Mouse (Mus musculus) kidney, postnatal 0 days (tissue): Measurements from ENCODE around the gene Aldh2. TPM values are rescaled to one million over a fixed set of nuclear protein-coding genes. Genes with fewer than 3 reads are reported as not detected.

ENCODE experiments used
- ATAC-seq: fragments of 200-750 bp; cut with Nextera tagmentation; replicated peaks from 2 replicates; pipeline ENCODE4 v1.8.0; 2017; ENCODE audit warnings: low read depth, moderate number of reproducible peaks, moderate TSS enrichment, moderate library complexity; ENCODE audit not compliant: low FRiP score
- DNase-seq: peaks from one replicate; pipeline ENCODE4 v3.0.0-alpha.2; 2016; ENCODE audit warnings: low spot score
- H3K27ac ChIP-seq: fragments of 300-500 bp; sonication (generic); 2 replicates; pipeline ENCODE4 v1.5.1; 2014; ENCODE audit warnings: mild to moderate bottlenecking
- H3K27me3 ChIP-seq: fragments of 300-500 bp; sonication (generic); 2 replicates; pipeline ENCODE4 v1.6.1; 2014; ENCODE audit warnings: low read length, mixed read lengths; ENCODE audit not compliant: insufficient read depth
- H3K36me3 ChIP-seq: fragments of 300-500 bp; sonication (generic); 2 replicates; pipeline ENCODE4 v1.6.1; 2014; ENCODE audit warnings: low read length, mixed read lengths; ENCODE audit not compliant: insufficient read depth
- H3K4me1 ChIP-seq: fragments of 300-500 bp; sonication (generic); replicated peaks from 2 replicates; pipeline ENCODE4 v1.6.1; 2014; ENCODE audit warnings: antibody characterized with exemption, low read length, mixed read lengths; ENCODE audit not compliant: insufficient read depth
- H3K4me2 ChIP-seq: fragments of 300-500 bp; sonication (generic); 2 replicates; pipeline ENCODE4 v1.6.1; 2014; ENCODE audit warnings: mild to moderate bottlenecking, low read length, moderate library complexity, mixed read lengths
- H3K4me3 ChIP-seq: fragments of 300-500 bp; sonication (generic); replicated peaks from 2 replicates; pipeline ENCODE4 v1.5.1; 2014; ENCODE audit warnings: low read depth, low read length
- H3K9ac ChIP-seq: fragments of 300-500 bp; sonication (generic); 2 replicates; pipeline ENCODE4 v1.6.1; 2014; ENCODE audit warnings: low read depth, low read length
- H3K9me3 ChIP-seq: fragments of 300-500 bp; sonication (generic); replicated peaks from 2 replicates; pipeline ENCODE4 v1.6.1; 2016; ENCODE audit warnings: low read length, inconsistent platforms, mixed read lengths
- CTCF ChIP-seq: IDR thresholded peaks from 2 replicates; pipeline ENCODE4 v1.5.1; 2016; ENCODE audit warnings: antibody characterized with exemption, low read depth, mild to moderate bottlenecking, moderate library complexity
- WGBS: fragments of 180-500 bp; shearing (Covaris S2); extraction: QIAGEN DNeasy Blood & Tissue Kit; methylation state at CpG from one replicate; pipeline ENCODE4 v1.1.7; 2014; 5-methylcytosine and 5-hydroxymethylcytosine counted together
- polyA plus RNA-seq: library from polyadenylated mRNA; unstranded; fragments of >200 nt; fragmentation: Nextera tagmentation; extraction: Ambion mirVana; gene quantifications from 2 replicates; pipeline ENCODE4 v1.2.1, GENCODE M21; 2015

Gene Aldh2
- polyA plus RNA-seq, 1 experiment from 2014 or later, result 203 TPM

GRCm38 (mm10) chr5:121518983-121519382 is 74.6 kb downstream of the Aldh2 start:
- DNase-seq, result no peak
- Histone ChIP-seq H3K27me3 (no peaks in the 10 kb centered on the region), H3K4me1 (no peaks in the 10 kb centered on the region), H3K4me3 (no peak overlapping the region), H3K9ac (no peak overlapping the region), H3K4me2 (no peak overlapping the region), H3K9me3 (no peaks in the 10 kb centered on the region), H3K27ac (no peak overlapping the region), H3K36me3 (peaks cover 17% of the 10 kb centered on the region)
- WGBS, result 89% methylated on average over 9 of the region's 9 CpGs
- no peak for TF ChIP-seq CTCF
- no peak for ATAC-seq

Other genes with a start within 250 kb of the Aldh2 start
- 47.3 and 54.6 TPM in 2 replicates for gene Trafd1, start 208.2 kb downstream of the Aldh2 start, polyA plus RNA-seq
- 24.4 and 29.6 TPM in 2 replicates for gene Naa25, start 195.9 kb downstream of the Aldh2 start, polyA plus RNA-seq
- gene Tmem116, start 141.9 kb downstream of the Aldh2 start, polyA plus RNA-seq, result 32.7 and 36.8 TPM in 2 replicates
- gene Erp29, start 141.3 kb downstream of the Aldh2 start, polyA plus RNA-seq, result 190 and 195 TPM in 2 replicates
- gene Adam1b, start 90.4 kb downstream of the Aldh2 start, polyA plus RNA-seq, result 0.12 and 0.28 TPM in 2 replicates
- gene Adam1a, start 48.3 kb downstream of the Aldh2 start, polyA plus RNA-seq, result 0.72 and 1.0 TPM in 2 replicates
- gene Gm42878, start 48.3 kb downstream of the Aldh2 start, polyA plus RNA-seq, result 0.32 TPM in 1 of 2 replicates, not detected in the other
- 35.5 and 40.2 TPM in 2 replicates for gene Mapkapk5, start 47.9 kb downstream of the Aldh2 start, polyA plus RNA-seq
- 3.8 and 5.0 TPM in 2 replicates for gene Acad12, start 25.1 kb upstream of the Aldh2 start, polyA plus RNA-seq
- 7.6 and 8.2 TPM in 2 replicates for gene Acad10, start 66.7 kb upstream of the Aldh2 start, polyA plus RNA-seq
- gene Brap, start 66.7 kb upstream of the Aldh2 start, polyA plus RNA-seq, result 37.3 and 39.2 TPM in 2 replicates
- gene Atxn2, start 117.5 kb upstream of the Aldh2 start, polyA plus RNA-seq, result 53.7 and 68.5 TPM in 2 replicates
- 19.4 and 21.0 TPM in 2 replicates for gene Sh2b3, start 243.8 kb upstream of the Aldh2 start, polyA plus RNA-seq